Mouse (Mus musculus) brown adipose tissue, adult 24 weeks (tissue): ENCODE data around the gene Pcgf2. TPM values are rescaled to one million over a fixed set of nuclear protein-coding genes. Genes with fewer than 3 reads are reported as not detected.
A peak's percentile ranks its signal among the peaks of the same experiment; 100 is the strongest.

Experiments used
- H3K27ac ChIP-seq: fragments of 200-500 bp; replicated peaks from 2 replicates; pipeline ENCODE4 v1.5.1; 2012; ENCODE audit warnings: low read depth, mild to moderate bottlenecking, low read length
- H3K4me1 ChIP-seq: fragments of 200-500 bp; 2 replicates; pipeline ENCODE4 v1.6.1; 2012; ENCODE audit warnings: low read length, mixed read lengths; ENCODE audit not compliant: control insufficient read depth, insufficient read depth, insufficient read length
- H3K4me3 ChIP-seq: fragments of 200-500 bp; 2 replicates; pipeline ENCODE4 v1.5.1; 2012; ENCODE audit warnings: low read depth, mild to moderate bottlenecking, low read length, moderate library complexity; ENCODE audit not compliant: insufficient read depth
- polyA plus RNA-seq: library from polyadenylated mRNA; stranded (reverse); fragments of >200 nt; gene quantifications from 2 replicates; pipeline ENCODE4 v1.2.4, GENCODE M21; 2012; ENCODE audit not compliant: missing spikeins, insufficient read depth, insufficient read length

The Pcgf2 gene
- polyA plus RNA-seq, 1 experiment: 12.7 TPM

GRCm38 (mm10) chr11:97671177-97671527, 29.1 kb downstream of the Pcgf2 start:
- no peak overlapping the region for H3K4me3 ChIP-seq
- no peak overlapping the region for H3K27ac ChIP-seq
- peaks cover 2% of the 10 kb centered on the region; the same call in 1 of the 2 replicates for H3K4me1 ChIP-seq

GRCm38 (mm10) chr11:97670234-97671176, 29.8 kb downstream of the Pcgf2 start:
- peaks cover 2% of the 10 kb centered on the region; the same call in 1 of the 2 replicates for H3K4me1 ChIP-seq
- H3K27ac ChIP-seq: no peak overlapping the region
- H3K4me3 ChIP-seq: no peak overlapping the region

GRCm38 (mm10) chr11:97669829-97670228, 30.5 kb downstream of the Pcgf2 start:
- H3K4me3 ChIP-seq: no peak overlapping the region
- H3K27ac ChIP-seq: peak overlapping the region; percentile 41; the same call in 1 of the 2 replicates
- H3K4me1 ChIP-seq: peaks cover 2% of the 10 kb centered on the region; the same call in 1 of the 2 replicates

- Histone ChIP-seq H3K4me3 (no peak overlapping the region), H3K27ac (peak overlapping the region; percentile 41), H3K4me1 (peaks cover 2% of the 10 kb centered on the region; the same call in 1 of the 2 replicates)
Measured at GRCm38 (mm10) chr11:97669268-97669667, 31.0 kb downstream of the Pcgf2 start.

GRCm38 (mm10) chr11:97668160-97668559, 32.1 kb downstream of the Pcgf2 start:
- H3K4me1 ChIP-seq: peaks cover 2% of the 10 kb centered on the region; the same call in 1 of the 2 replicates
- H3K27ac ChIP-seq: no peak overlapping the region
- H3K4me3 ChIP-seq: no peak overlapping the region

GRCm38 (mm10) chr11:97666794-97667193, 33.5 kb downstream of the Pcgf2 start:
- Histone ChIP-seq H3K27ac (no peak overlapping the region), H3K4me3 (no peak overlapping the region), H3K4me1 (peaks cover 2% of the 10 kb centered on the region; the same call in 1 of the 2 replicates)

GRCm38 (mm10) chr11:97666221-97666620, 34.1 kb downstream of the Pcgf2 start:
- Histone ChIP-seq H3K4me1 (peaks cover 2% of the 10 kb centered on the region; the same call in 1 of the 2 replicates), H3K4me3 (no peak overlapping the region)

GRCm38 (mm10) chr11:97665431-97665830, 34.9 kb downstream of the Pcgf2 start:
- Histone ChIP-seq H3K27ac (no peak overlapping the region), H3K4me3 (peak overlapping the region; percentile 46; the same call in 1 of the 2 replicates), H3K4me1 (peaks cover 2% of the 10 kb centered on the region; the same call in 1 of the 2 replicates)

More at GRCm38 (mm10) chr11:97666221-97666620, 34.1 kb downstream of the Pcgf2 start:
- H3K27ac ChIP-seq: no peak overlapping the region

- Histone ChIP-seq H3K4me1 (peaks cover 2% of the 10 kb centered on the region; the same call in 1 of the 2 replicates), H3K27ac (no peak overlapping the region), H3K4me3 (peak overlapping the region; percentile 46)
Measured at GRCm38 (mm10) chr11:97664771-97665240, 35.5 kb downstream of the Pcgf2 start.

GRCm38 (mm10) chr11:97664339-97664665, 36.0 kb downstream of the Pcgf2 start:
- peak overlapping the region; percentile 88 for H3K4me3 ChIP-seq
- H3K4me1 ChIP-seq: peaks cover 2% of the 10 kb centered on the region; the same call in 1 of the 2 replicates
- peak overlapping the region; percentile 59 for H3K27ac ChIP-seq

GRCm38 (mm10) chr11:97663528-97664338, 36.6 kb downstream of the Pcgf2 start:
- H3K27ac ChIP-seq: peak overlapping the region; percentile 59
- peak overlapping the region; percentile 88 for H3K4me3 ChIP-seq
- peaks cover 3% of the 10 kb centered on the region for H3K4me1 ChIP-seq

GRCm38 (mm10) chr11:97662893-97663527, 37.3 kb downstream of the Pcgf2 start, which contains the start of gene Mllt6:
Gene Mllt6, plus strand, starts transcription at chr11:97663414.
- H3K27ac ChIP-seq: peak within 1 kb of the TSS; percentile 90
- H3K4me3 ChIP-seq: peak within 1 kb of the TSS; percentile 88
- peaks cover 5% of the 10 kb centered on the region; the same call in 1 of the 2 replicates for H3K4me1 ChIP-seq

- Histone ChIP-seq H3K27ac (peak overlapping the region; percentile 90), H3K4me3 (peak overlapping the region; percentile 76), H3K4me1 (peaks cover 5% of the 10 kb centered on the region)
Measured at GRCm38 (mm10) chr11:97662207-97662892, 37.9 kb downstream of the Pcgf2 start.

GRCm38 (mm10) chr11:97661648-97662133, 38.6 kb downstream of the Pcgf2 start:
- Histone ChIP-seq H3K4me3 (peak overlapping the region; percentile 76), H3K27ac (peak overlapping the region; percentile 90), H3K4me1 (peaks cover 5% of the 10 kb centered on the region)
